Mouse (Mus musculus): ENCODE measurements around the gene Habp4.

Habp4 gene

GRCm38 (mm10) chr13:64235062-64235715 is 73.6 kb downstream of the Habp4 start:
- no peak for DNase-seq (ENCODE audit: extremely low read depth, low read depth)

GRCm38 (mm10) chr13:64235777-64236176 is 74.2 kb downstream of the Habp4 start:
- no peak for DNase-seq (ENCODE audit: extremely low read depth, low read depth)
